Mouse (Mus musculus) hindbrain, embryonic 10.5 days (tissue): ENCODE measurements around the gene Dbh. TPM values are rescaled to one million over a fixed set of nuclear protein-coding genes. Genes with fewer than 3 reads are reported as not detected.

ENCODE experiments used
- DNase-seq: peaks from one replicate; pipeline ENCODE4 v3.0.0-alpha.2; 2017; ENCODE audit warnings: low spot score
- H3K27ac ChIP-seq: fragments of 300-500 bp; sonication (generic); 2 replicates; pipeline ENCODE4 v1.5.1; 2016; ENCODE audit warnings: mild to moderate bottlenecking, moderate library complexity
- H3K27me3 ChIP-seq: fragments of 300-500 bp; sonication (generic); 2 replicates; pipeline ENCODE4 v1.6.1; 2016; ENCODE audit warnings: mild to moderate bottlenecking; ENCODE audit not compliant: poor library complexity, insufficient read depth, severe bottlenecking
- H3K36me3 ChIP-seq: fragments of 300-500 bp; sonication (generic); 2 replicates; pipeline ENCODE4 v1.6.1; 2016; ENCODE audit warnings: mild to moderate bottlenecking, moderate library complexity
- H3K4me1 ChIP-seq: fragments of 300-500 bp; sonication (generic); replicated peaks from 2 replicates; pipeline ENCODE4 v1.6.1; 2016; ENCODE audit warnings: mild to moderate bottlenecking
- H3K4me3 ChIP-seq: fragments of 300-500 bp; sonication (generic); 2 replicates; pipeline ENCODE4 v1.5.1; 2016; ENCODE audit warnings: mild to moderate bottlenecking, moderate library complexity
- H3K9me3 ChIP-seq: fragments of 300-500 bp; sonication (generic); 2 replicates; pipeline ENCODE4 v1.6.1; 2016; ENCODE audit warnings: mild to moderate bottlenecking, moderate library complexity
- WGBS: fragments of 180-500 bp; shearing (Covaris S2); methylation state at CpG from one replicate; pipeline ENCODE4 v1.1.7; 2016; 5-methylcytosine and 5-hydroxymethylcytosine counted together
- polyA plus RNA-seq: library from polyadenylated mRNA; unstranded; fragments of >200 nt; fragmentation: Nextera tagmentation; extraction: Ambion mirVana; gene quantifications from 2 replicates; pipeline ENCODE4 v1.2.1, GENCODE M21; 2016

Gene Dbh
- polyA plus RNA-seq: 4.3 and 4.9 TPM in 2 replicates

- no peaks in the 10 kb centered on the region for H3K36me3 ChIP-seq
- H3K9me3 ChIP-seq: no peaks in the 10 kb centered on the region
- peaks cover 5% of the 10 kb centered on the region; the same call in 1 of the 2 replicates for H3K27me3 ChIP-seq
- H3K4me1 ChIP-seq: peaks cover 32% of the 10 kb centered on the region
- H3K4me3 ChIP-seq: no peak within 1 kb of the TSS
- 0 out of 2 replicates have a peak within 1 kb of the TSS, but pooled peaks have one; percentile 16 for H3K27ac ChIP-seq
- 83% methylated on average over 12 of the region's 12 CpGs for WGBS
- no peak for DNase-seq
These were observed at the start of gene Dbh for GRCm38 (mm10) chr2:27164796-27165590. Gene Dbh, plus strand, starts transcription at chr2:27165233.

GRCm38 (mm10) chr2:27118452-27118851, 46.6 kb upstream of the Dbh start:
- no peak for DNase-seq
- no peak overlapping the region for H3K4me3 ChIP-seq
- H3K4me1 ChIP-seq: peaks cover 31% of the 10 kb centered on the region
- 65% methylated on average over 4 of the region's 4 CpGs for WGBS
- no peak overlapping the region for H3K27ac ChIP-seq
- H3K9me3 ChIP-seq: no peaks in the 10 kb centered on the region
- H3K36me3 ChIP-seq: no peaks in the 10 kb centered on the region
- H3K27me3 ChIP-seq: peaks cover 13% of the 10 kb centered on the region

- Histone ChIP-seq H3K4me3 (no peak overlapping the region), H3K27ac (no peak overlapping the region; the same call in 1 of the 2 replicates), H3K4me1 (peaks cover 33% of the 10 kb centered on the region), H3K36me3 (no peaks in the 10 kb centered on the region), H3K27me3 (peaks cover 19% of the 10 kb centered on the region), H3K9me3 (peaks cover under 1% of the 10 kb centered on the region; the same call in 1 of the 2 replicates)
- DNase-seq: no peak
- 80% methylated on average over 2 of the region's 2 CpGs for WGBS
These were observed 45.3 kb upstream of the Dbh start for GRCm38 (mm10) chr2:27119766-27120165.

GRCm38 (mm10) chr2:27120241-27120641, 44.8 kb upstream of the Dbh start:
- DNase-seq: no peak
- Histone ChIP-seq H3K4me3 (no peak overlapping the region), H3K27ac (no peak overlapping the region; the same call in 1 of the 2 replicates), H3K27me3 (peaks cover 19% of the 10 kb centered on the region), H3K9me3 (peaks cover 3% of the 10 kb centered on the region; the same call in 1 of the 2 replicates), H3K36me3 (no peaks in the 10 kb centered on the region), H3K4me1 (peaks cover 33% of the 10 kb centered on the region)
- 91% methylated on average over 8 of the region's 8 CpGs for WGBS

GRCm38 (mm10) chr2:27121626-27122355, 43.2 kb upstream of the Dbh start:
- H3K9me3 ChIP-seq: peaks cover 3% of the 10 kb centered on the region; the same call in 1 of the 2 replicates
- H3K36me3 ChIP-seq: no peaks in the 10 kb centered on the region
- H3K27me3 ChIP-seq: peaks cover 20% of the 10 kb centered on the region
- peak; percentile 34 for DNase-seq
- H3K27ac ChIP-seq: peak overlapping the region; percentile 66
- WGBS: 46% methylated on average over 9 of the region's 9 CpGs
- no peak overlapping the region for H3K4me3 ChIP-seq
- peaks cover 37% of the 10 kb centered on the region for H3K4me1 ChIP-seq

DNA sequence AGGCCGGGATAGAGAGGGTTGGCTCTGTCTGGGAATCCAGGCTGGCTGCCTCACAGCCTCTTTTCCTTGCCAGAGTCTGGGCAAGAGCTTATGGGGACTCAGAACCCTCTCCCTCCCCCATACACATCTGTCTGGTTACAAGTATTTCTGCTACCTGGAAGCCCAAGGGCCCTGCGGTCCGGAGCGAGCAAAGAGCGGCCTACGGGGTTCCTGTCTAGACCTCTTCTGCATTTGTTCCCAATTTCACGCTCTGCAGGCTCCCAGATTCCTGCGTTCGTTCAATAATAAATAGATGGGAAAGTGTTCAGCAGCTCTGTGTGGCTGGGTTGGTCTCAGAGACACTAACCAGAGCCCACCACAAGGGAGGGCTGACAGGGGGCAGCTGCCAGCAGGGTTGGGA, 42.5 kb upstream of the Dbh start:
- Histone ChIP-seq H3K27me3 (peaks cover 26% of the 10 kb centered on the region), H3K4me1 (peaks cover 37% of the 10 kb centered on the region), H3K9me3 (peaks cover 3% of the 10 kb centered on the region; the same call in 1 of the 2 replicates), H3K36me3 (no peaks in the 10 kb centered on the region), H3K4me3 (no peak overlapping the region), H3K27ac (peak overlapping the region; percentile 66)
- peak; percentile 38 for DNase-seq
- 21% methylated on average over 9 of the region's 9 CpGs for WGBS

DNA sequence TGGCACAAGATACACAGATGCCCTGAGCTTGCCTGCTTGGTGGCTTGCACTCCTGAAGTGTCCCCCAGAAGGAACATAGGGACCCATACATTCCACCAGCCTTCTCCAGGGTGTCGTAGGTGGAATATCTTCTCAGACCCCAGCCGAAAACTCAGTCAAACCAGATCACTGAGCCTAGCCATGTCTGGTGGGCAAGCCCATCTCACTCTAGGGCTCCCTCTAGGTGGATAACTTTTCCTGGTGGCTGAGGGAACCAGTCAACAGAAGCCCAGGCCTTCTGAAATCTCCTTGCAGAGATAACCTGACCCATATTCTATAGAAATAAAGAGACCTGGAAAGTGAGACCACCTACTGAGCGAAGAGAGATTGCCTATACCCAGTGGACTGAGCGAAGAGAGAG, 41.9 kb upstream of the Dbh start:
- H3K36me3 ChIP-seq: no peaks in the 10 kb centered on the region
- 84% methylated on average over 4 of the region's 4 CpGs for WGBS
- H3K4me3 ChIP-seq: no peak overlapping the region
- peak overlapping the region; percentile 66 for H3K27ac ChIP-seq
- H3K4me1 ChIP-seq: peaks cover 37% of the 10 kb centered on the region
- peaks cover 3% of the 10 kb centered on the region; the same call in 1 of the 2 replicates for H3K9me3 ChIP-seq
- peaks cover 24% of the 10 kb centered on the region for H3K27me3 ChIP-seq
- DNase-seq: no peak

DNA sequence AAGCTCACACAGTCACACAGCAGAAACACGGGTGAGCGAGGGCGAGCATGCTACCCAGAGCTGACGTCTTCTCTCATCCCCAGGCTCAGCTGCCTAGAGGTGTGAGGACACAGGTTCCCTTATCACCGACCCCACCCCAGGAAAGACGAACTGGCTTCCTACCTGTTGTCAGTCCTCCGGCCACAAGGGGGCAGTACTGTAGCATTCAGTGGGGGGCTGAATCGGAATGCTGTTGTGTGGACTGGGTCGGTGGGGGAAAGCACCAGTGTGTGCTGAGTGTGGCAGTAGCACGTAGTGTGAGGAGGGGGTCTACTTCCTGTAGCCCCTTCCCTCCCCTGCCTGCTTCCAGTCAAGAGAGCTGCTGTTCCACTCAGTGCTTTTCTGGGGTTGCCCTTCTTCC, 39.1 kb upstream of the Dbh start:
- Histone ChIP-seq H3K27ac (no peak overlapping the region; the same call in 1 of the 2 replicates), H3K36me3 (no peaks in the 10 kb centered on the region), H3K9me3 (peaks cover 3% of the 10 kb centered on the region; the same call in 1 of the 2 replicates), H3K4me3 (no peak overlapping the region), H3K27me3 (peaks cover 16% of the 10 kb centered on the region), H3K4me1 (peaks cover 30% of the 10 kb centered on the region)
- DNase-seq: peak; percentile 38
- WGBS: 37% methylated on average over 10 of the region's 10 CpGs

DNA sequence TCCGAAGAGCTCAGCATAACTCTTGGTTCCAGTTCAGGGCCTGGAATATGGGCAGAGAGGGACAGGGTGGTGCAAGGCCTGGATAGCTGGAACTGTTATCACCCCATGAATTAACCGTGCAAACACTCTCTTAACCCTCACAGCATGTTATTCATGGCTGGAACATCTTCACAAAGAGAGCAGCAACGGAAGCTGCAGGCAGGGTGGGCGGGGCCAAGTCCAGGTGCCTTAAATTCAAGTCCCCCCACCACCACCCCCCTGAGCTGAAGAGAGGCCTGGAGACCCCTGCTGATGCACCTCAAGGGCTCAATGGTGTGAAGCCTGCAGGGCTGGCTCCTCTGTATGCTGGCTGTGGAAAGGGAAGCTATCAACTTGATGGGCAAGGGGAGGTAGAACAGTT, 38.5 kb upstream of the Dbh start:
- H3K36me3 ChIP-seq: no peaks in the 10 kb centered on the region
- H3K27ac ChIP-seq: no peak overlapping the region
- H3K4me1 ChIP-seq: peaks cover 26% of the 10 kb centered on the region
- DNase-seq: no peak
- peaks cover 16% of the 10 kb centered on the region for H3K27me3 ChIP-seq
- H3K9me3 ChIP-seq: peaks cover 3% of the 10 kb centered on the region; the same call in 1 of the 2 replicates
- no peak overlapping the region for H3K4me3 ChIP-seq
- WGBS: 48% methylated on average over 4 of the region's 4 CpGs

DNA sequence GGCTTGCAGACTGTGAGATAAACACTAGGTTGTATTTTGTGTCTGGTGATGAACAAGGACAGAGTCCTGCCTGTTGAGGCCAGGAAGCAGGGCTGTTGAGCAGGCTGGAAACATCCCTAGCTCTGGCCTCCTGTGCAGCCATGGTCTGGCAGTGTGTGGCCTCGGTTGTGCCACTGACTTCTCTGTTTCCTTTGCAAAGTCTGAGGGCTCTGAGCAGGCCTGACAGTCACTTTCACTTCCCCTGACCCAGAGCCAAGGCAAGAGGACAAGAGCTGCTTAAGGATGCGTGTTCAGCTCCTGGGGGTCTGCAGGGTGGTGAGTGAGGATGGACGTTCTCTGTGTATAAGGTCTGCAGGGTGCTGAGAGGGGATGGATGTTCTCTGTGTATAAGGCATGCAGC, 36.0 kb upstream of the Dbh start:
- H3K27ac ChIP-seq: 0 out of 2 replicates have a peak overlapping the region, but pooled peaks have one; percentile 16
- H3K4me3 ChIP-seq: no peak overlapping the region
- no peaks in the 10 kb centered on the region for H3K36me3 ChIP-seq
- no peak for DNase-seq
- WGBS: 71% methylated on average over 3 of the region's 3 CpGs
- H3K27me3 ChIP-seq: peaks cover 9% of the 10 kb centered on the region
- peaks cover 3% of the 10 kb centered on the region; the same call in 1 of the 2 replicates for H3K9me3 ChIP-seq
- H3K4me1 ChIP-seq: peaks cover 4% of the 10 kb centered on the region; the same call in 1 of the 2 replicates

DNA sequence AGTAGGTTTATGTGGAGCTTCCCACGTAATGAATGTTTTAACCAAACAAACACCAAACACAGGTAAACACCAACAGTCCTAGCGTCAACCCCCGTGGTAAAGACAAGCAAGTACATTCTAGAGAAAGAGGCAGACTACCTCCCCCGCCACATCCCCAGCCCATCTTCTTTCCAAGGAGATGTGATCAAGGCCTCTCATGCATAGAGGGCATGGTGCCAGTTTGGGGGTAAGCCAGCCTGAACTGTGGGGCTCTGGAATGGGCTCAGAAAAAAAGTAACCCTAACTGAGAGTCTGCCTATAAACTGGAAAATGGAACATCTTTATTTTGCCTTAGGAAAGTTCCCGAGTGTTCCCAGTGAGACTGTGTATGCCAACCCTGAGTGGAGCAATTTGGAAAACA, 29.1 kb upstream of the Dbh start:
- Histone ChIP-seq H3K27me3 (peaks cover 27% of the 10 kb centered on the region), H3K9me3 (no peaks in the 10 kb centered on the region), H3K4me3 (no peak overlapping the region), H3K27ac (no peak overlapping the region), H3K36me3 (no peaks in the 10 kb centered on the region), H3K4me1 (no peaks in the 10 kb centered on the region)
- no peak for DNase-seq
- 85% methylated on average over 5 of the region's 5 CpGs for WGBS

DNA sequence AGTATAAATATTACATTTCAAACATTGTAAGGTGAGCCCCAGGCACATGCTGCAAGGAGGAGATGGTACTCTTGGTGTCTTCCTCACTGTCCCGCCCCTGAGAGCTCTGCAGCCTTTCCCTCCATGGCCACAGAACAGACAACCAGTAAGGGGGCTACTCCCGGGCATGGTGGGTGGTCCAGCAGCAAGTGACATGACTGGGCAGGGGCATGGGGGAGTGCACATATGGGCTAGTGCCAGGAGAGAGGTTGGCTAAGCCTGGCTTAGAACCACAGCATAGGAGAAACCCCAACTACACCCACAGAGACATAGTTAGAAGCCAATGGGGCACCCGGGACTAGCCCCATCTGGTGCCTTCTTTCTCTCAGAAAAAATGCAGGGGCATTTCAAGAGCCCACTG, 28.7 kb upstream of the Dbh start:
- Histone ChIP-seq H3K27ac (no peak overlapping the region), H3K9me3 (no peaks in the 10 kb centered on the region), H3K4me3 (no peak overlapping the region), H3K36me3 (no peaks in the 10 kb centered on the region), H3K27me3 (peaks cover 31% of the 10 kb centered on the region), H3K4me1 (no peaks in the 10 kb centered on the region)
- DNase-seq: no peak
- 76% methylated on average over 3 of the region's 3 CpGs for WGBS

- Histone ChIP-seq H3K27ac (no peak overlapping the region), H3K4me3 (no peak overlapping the region), H3K36me3 (no peaks in the 10 kb centered on the region), H3K4me1 (peaks cover 2% of the 10 kb centered on the region), H3K27me3 (peaks cover 35% of the 10 kb centered on the region), H3K9me3 (no peaks in the 10 kb centered on the region)
- no peak for DNase-seq
- 70% methylated on average over 1 of the region's 1 CpGs for WGBS
These were observed 28.2 kb upstream of the Dbh start for GRCm38 (mm10) chr2:27136789-27137188.
